Mouse (Mus musculus) CH12.LX (cell line): ENCODE measurements around the gene Inpp5a. TPM values are rescaled to one million over a fixed set of nuclear protein-coding genes. Genes with fewer than 3 reads are reported as not detected.

Experiments used
- DNase-seq: peaks from one replicate; pipeline ENCODE4 v3.0.0-alpha.2; 2013; ENCODE audit errors: extremely low read depth
- H3K27ac ChIP-seq: 2 replicates; pipeline ENCODE4 v1.5.1; 2012; ENCODE audit warnings: low read depth, mild to moderate bottlenecking, control low read depth, moderate library complexity; ENCODE audit not compliant: insufficient read depth
- H3K27me3 ChIP-seq: replicated peaks from 2 replicates; pipeline ENCODE3; 2012; ENCODE audit warnings: inconsistent platforms
- H3K36me3 ChIP-seq, 2 experiments: replicated peaks in 1 of 2; 2 replicates each; pipeline versions ENCODE3 to v1.6.1; 2012; ENCODE audit warnings: inconsistent platforms in 1 of 2, low read length in 1 of 2, mild to moderate bottlenecking in 1 of 2, mixed read lengths in 1 of 2, moderate library complexity in 1 of 2; ENCODE audit not compliant: control insufficient read depth in 1 of 2, insufficient read depth in 1 of 2
- H3K4me1 ChIP-seq, 2 experiments: 2 replicates each; pipeline ENCODE4 v1.6.1; 2012; ENCODE audit warnings: inconsistent platforms in 1 of 2, moderate library complexity in 1 of 2; ENCODE audit not compliant: insufficient read depth in 2 of 2, control insufficient read depth in 1 of 2
- H3K4me2 ChIP-seq: 2 replicates; pipeline ENCODE4 v1.6.1; 2012; ENCODE audit warnings: low read depth, mild to moderate bottlenecking, control low read depth; ENCODE audit not compliant: poor library complexity, insufficient read depth, severe bottlenecking
- H3K4me3 ChIP-seq, 3 experiments: fragments of 150-350 bp in 1 of 3; sonication (generic) in 1 of 3; replicated peaks in 1 of 3; 2 replicates each; pipeline versions ENCODE3 to v1.5.1; 2011 to 2012; ENCODE audit warnings: low read depth in 2 of 3, low read length in 2 of 3, mild to moderate bottlenecking in 2 of 3, moderate library complexity in 2 of 3, control low read depth in 1 of 3, improper control_type of control experiment in 1 of 3, inconsistent platforms in 1 of 3, mixed read lengths in 1 of 3; ENCODE audit not compliant: poor library complexity in 1 of 3
- H3K79me2 ChIP-seq: replicated peaks from 2 replicates; pipeline ENCODE4 v1.6.1; 2012; ENCODE audit warnings: mild to moderate bottlenecking, moderate library complexity; ENCODE audit not compliant: control insufficient read depth, poor library complexity, insufficient read depth, severe bottlenecking; ENCODE audit errors: extremely low read depth
- H3K9ac ChIP-seq: 2 replicates; pipeline ENCODE4 v1.6.1; 2012; ENCODE audit warnings: low read depth, mild to moderate bottlenecking, control low read depth, moderate library complexity; ENCODE audit not compliant: insufficient read depth
- H3K9me3 ChIP-seq: replicated peaks from 2 replicates; pipeline ENCODE3; 2012; ENCODE audit warnings: low read length, inconsistent platforms, mixed read lengths
- CHD2 ChIP-seq: IDR thresholded peaks from 2 replicates; pipeline ENCODE4 v1.6.1; 2011; ENCODE audit warnings: low read length, improper control_type of control experiment
- CTCF ChIP-seq, 2 experiments: IDR thresholded peaks in 1 of 2; conservative IDR thresholded peaks in 1 of 2; 2 replicates each; pipeline ENCODE4 v1.5.1; 2011 to 2012; ENCODE audit warnings: low read depth in 2 of 2, low read length in 2 of 2, improper control_type of control experiment in 1 of 2, inconsistent platforms in 1 of 2, mild to moderate bottlenecking in 1 of 2, moderate library complexity in 1 of 2
- ELF1 ChIP-seq: IDR thresholded peaks from 2 replicates; pipeline ENCODE4 v1.6.1; 2014; ENCODE audit warnings: low read depth, mild to moderate bottlenecking, inconsistent platforms, low read length, improper control_type of control experiment
- EP300 ChIP-seq: IDR thresholded peaks from 2 replicates; pipeline ENCODE4 v1.6.1; 2011; ENCODE audit warnings: low read length, improper control_type of control experiment
- GABPA ChIP-seq: IDR thresholded peaks from 2 replicates; pipeline ENCODE4 v1.6.1; 2012; ENCODE audit warnings: low read depth, low read length, improper control_type of control experiment, inconsistent platforms; ENCODE audit not compliant: insufficient replicate concordance
- IRF4 ChIP-seq: IDR thresholded peaks from 2 replicates; pipeline ENCODE4 v1.6.1; 2014; ENCODE audit warnings: low read depth, mild to moderate bottlenecking, inconsistent platforms, low read length, improper control_type of control experiment
- JUN ChIP-seq: IDR thresholded peaks from 2 replicates; pipeline ENCODE4 v1.6.1; 2011; ENCODE audit warnings: low read depth, mild to moderate bottlenecking, low read length, improper control_type of control experiment, moderate library complexity; ENCODE audit not compliant: insufficient read depth
- KAT2A ChIP-seq: IDR thresholded peaks from 2 replicates; pipeline ENCODE4 v1.6.1; 2012; ENCODE audit warnings: low read length, improper control_type of control experiment, inconsistent platforms; ENCODE audit not compliant: insufficient replicate concordance
- MAX ChIP-seq: IDR thresholded peaks from 2 replicates; pipeline ENCODE4 v1.6.1; 2011; ENCODE audit warnings: low read length, improper control_type of control experiment
- MAZ ChIP-seq: IDR thresholded peaks from 2 replicates; pipeline ENCODE4 v1.6.1; 2012; ENCODE audit warnings: low read depth, mild to moderate bottlenecking, inconsistent platforms, low read length, improper control_type of control experiment, moderate library complexity
- MXI1 ChIP-seq: IDR thresholded peaks from 2 replicates; pipeline ENCODE4 v1.6.1; 2011; ENCODE audit warnings: mild to moderate bottlenecking, low read depth, low read length, improper control_type of control experiment
- MYC ChIP-seq: IDR thresholded peaks from 2 replicates; pipeline ENCODE4 v1.6.1; 2011; ENCODE audit warnings: low read depth, mild to moderate bottlenecking, improper control_type of control experiment, low read length
- NELFE ChIP-seq: IDR thresholded peaks from 2 replicates; pipeline ENCODE4 v1.6.1; 2011; ENCODE audit warnings: low read depth, low read length, improper control_type of control experiment
- PAX5 ChIP-seq: IDR thresholded peaks from 2 replicates; pipeline ENCODE4 v1.6.1; 2012; ENCODE audit warnings: low read length, inconsistent platforms, mixed read lengths
- POLR2AphosphoS2 ChIP-seq: IDR thresholded peaks from 2 replicates; pipeline ENCODE4 v1.6.1; 2011; ENCODE audit warnings: low read depth, low read length, improper control_type of control experiment
- RCOR1 ChIP-seq: conservative IDR thresholded peaks from 2 replicates; pipeline ENCODE4 v1.6.1; 2012; ENCODE audit warnings: low read depth, mild to moderate bottlenecking, inconsistent platforms, low read length, improper control_type of control experiment
- SIN3A ChIP-seq: IDR thresholded peaks from 2 replicates; pipeline ENCODE4 v1.6.1; 2012; ENCODE audit warnings: low read length, improper control_type of control experiment, inconsistent platforms
- TBP ChIP-seq: conservative IDR thresholded peaks from 2 replicates; pipeline ENCODE4 v1.6.1; 2011; ENCODE audit warnings: low read depth, low read length, improper control_type of control experiment
- USF1 ChIP-seq: IDR thresholded peaks from 2 replicates; pipeline ENCODE4 v1.6.1; 2014; ENCODE audit warnings: low read depth, mild to moderate bottlenecking, inconsistent platforms, low read length, improper control_type of control experiment
- ZC3H11A ChIP-seq: IDR thresholded peaks from 2 replicates; pipeline ENCODE4 v1.6.1; 2012; ENCODE audit warnings: low read depth, mild to moderate bottlenecking, inconsistent platforms, low read length, improper control_type of control experiment
- ZKSCAN1 ChIP-seq: IDR thresholded peaks from 2 replicates; pipeline ENCODE4 v1.6.1; 2012; ENCODE audit warnings: low read depth, inconsistent platforms, low read length, improper control_type of control experiment, borderline replicate concordance
- ZMIZ1 ChIP-seq: IDR thresholded peaks from 2 replicates; pipeline ENCODE4 v1.6.1; 2012; ENCODE audit warnings: low read depth, mild to moderate bottlenecking, inconsistent platforms, low read length, improper control_type of control experiment
- ZNF384 ChIP-seq: IDR thresholded peaks from 2 replicates; pipeline ENCODE4 v1.6.1; 2012; ENCODE audit warnings: low read depth, low read length, improper control_type of control experiment, inconsistent platforms
- dilution Hi-C: fragments of 300-500 bp; cut with MboI; formaldehyde crosslinking; loops from 2 replicates; pipeline ENCODE4 v1.14.3; 2020; ENCODE audit warnings: low sequenced_read_pairs; ENCODE audit not compliant: extremely low pct_unique_long_range_greater_than_20kb, extremely low pct_ligation_motif_present
- in situ Hi-C: fragments of 300-500 bp; cut with MboI; formaldehyde crosslinking; loops from 3 replicates; pipeline ENCODE4 v1.14.3; 2019; ENCODE audit warnings: low sequenced_read_pairs, low pct_ligation_motif_present, low pct_unique_long_range_greater_than_20kb, mixed read lengths
- polyA plus RNA-seq: library from polyadenylated mRNA; unstranded; fragments of >175 nt; gene quantifications from 2 replicates; pipeline ENCODE4 v1.2.1, GENCODE M21; 2012; ENCODE audit warnings: low read depth; ENCODE audit not compliant: insufficient read length
- total RNA-seq, 2 experiments: library from RNA; depleted of rRNA; stranded (reverse); fragments of 300-350 nt in 1 of 2; fragments of >200 nt in 1 of 2; gene quantifications; 2 replicates each; pipeline ENCODE4 v1.2.3; 2012 to 2014

Inpp5a gene
- total and polyA plus RNA-seq, 3 experiments: 1.7 to 5.4 (median 3.0) TPM

- in situ Hi-C loops: no loop called here
- Histone ChIP-seq H3K4me1 (peaks cover 0 to 5% of the 10 kb centered on the region in 2 experiments; a peak in 2 of 4 replicates), H3K79me2 (no peaks in the 10 kb centered on the region), H3K9me3 (no peaks in the 10 kb centered on the region), H3K9ac (no peak overlapping the region)
- dilution Hi-C loops: no loop called here
- TF ChIP-seq USF1 (no peak), POLR2AphosphoS2 (no peak), ZMIZ1 (no peak), MAZ (no peak), MXI1 (no peak), RCOR1 (no peak)
- TF ChIP-seq, all 38 proteins: peak for 0
- Histone ChIP-seq H3K27me3 (no peaks in the 10 kb centered on the region), H3K36me3 (peaks cover 0 to 21% of the 10 kb centered on the region in 2 experiments), H3K4me3 (no peak overlapping the region), H3K27ac (no peak overlapping the region), H3K4me2 (no peak overlapping the region)
- DNase-seq: no peak
Observed at GRCm38 (mm10) chr7:139536331-139536730, 147.4 kb downstream of the Inpp5a start.

GRCm38 (mm10) chr7:139536831-139537230 is 147.9 kb downstream of the Inpp5a start:
- no peak for DNase-seq
- Histone ChIP-seq H3K4me1 (peaks cover 0 to 5% of the 10 kb centered on the region in 2 experiments; a peak in 2 of 4 replicates), H3K9me3 (no peaks in the 10 kb centered on the region), H3K4me3 (no peak overlapping the region), H3K36me3 (peaks cover 0 to 24% of the 10 kb centered on the region in 2 experiments), H3K4me2 (no peak overlapping the region), H3K9ac (no peak overlapping the region), H3K27ac (no peak overlapping the region), H3K27me3 (no peaks in the 10 kb centered on the region), H3K79me2 (no peaks in the 10 kb centered on the region)
- in situ Hi-C loops (no loop called here), dilution Hi-C loops (no loop called here)
- TF ChIP-seq TBP (no peak), MXI1 (no peak), MYC (no peak), JUN (no peak), ZKSCAN1 (no peak), ZNF384 (no peak), PAX5 (no peak), IRF4 (no peak), ZC3H11A (no peak), GABPA (no peak), CTCF (conservative IDR thresholded peaks at IDR 0.05 in 1 of 2, IDR thresholded peaks at IDR 0.05 in 1 of 2; ENCODE audit: low read depth in 2 of 2, low read length in 2 of 2) (no peak), SIN3A (no peak), USF1 (no peak), RCOR1 (no peak), KAT2A (no peak), MAX (no peak), CHD2 (no peak), EP300 (no peak), NELFE (no peak), ELF1 (no peak)
